Mouse (Mus musculus): Measurements from ENCODE around the gene Fn1. TPM values are rescaled to one million over a fixed set of nuclear protein-coding genes. Genes with fewer than 3 reads are reported as not detected.

Gene Fn1
- total RNA-seq, 1 experiment from 2014 or later, result 18.0 TPM

DNA sequence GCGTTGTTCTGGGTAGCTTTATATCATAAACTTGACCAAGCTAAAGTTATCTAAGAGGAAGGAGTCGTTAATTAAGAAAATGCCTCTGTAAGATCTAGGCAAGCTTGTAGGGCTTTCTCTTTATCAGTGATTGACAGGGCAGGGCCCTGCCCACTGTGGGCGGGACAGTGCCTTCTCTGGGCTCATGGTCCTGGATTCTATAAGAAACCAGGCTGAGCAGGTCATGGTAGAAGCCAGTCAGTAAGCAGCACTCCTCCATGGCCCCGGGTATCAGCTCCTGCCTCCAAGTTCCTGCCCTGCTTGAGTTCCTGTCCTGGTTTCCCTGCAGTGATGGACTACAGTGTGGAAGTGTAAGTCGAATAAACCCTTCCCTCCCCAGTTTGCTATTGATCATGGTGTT lies 43.1 kb downstream of the Fn1 start:
- ATAC-seq (replicated peaks; ENCODE audit: low read depth, poor library complexity, severe bottlenecking), result no peak

- ATAC-seq (replicated peaks; ENCODE audit: low read depth, poor library complexity, severe bottlenecking), result no peak
These were observed 43.8 kb downstream of the Fn1 start for GRCm38 (mm10) chr1:71609057-71609775.

- ATAC-seq (replicated peaks; ENCODE audit: low read depth, poor library complexity, severe bottlenecking), result no peak
These were observed 46.2 kb downstream of the Fn1 start for GRCm38 (mm10) chr1:71606600-71607325.

- no peak for ATAC-seq (replicated peaks; ENCODE audit: low read depth, poor library complexity, severe bottlenecking)
These were observed 47.2 kb downstream of the Fn1 start for GRCm38 (mm10) chr1:71605751-71606150.

DNA sequence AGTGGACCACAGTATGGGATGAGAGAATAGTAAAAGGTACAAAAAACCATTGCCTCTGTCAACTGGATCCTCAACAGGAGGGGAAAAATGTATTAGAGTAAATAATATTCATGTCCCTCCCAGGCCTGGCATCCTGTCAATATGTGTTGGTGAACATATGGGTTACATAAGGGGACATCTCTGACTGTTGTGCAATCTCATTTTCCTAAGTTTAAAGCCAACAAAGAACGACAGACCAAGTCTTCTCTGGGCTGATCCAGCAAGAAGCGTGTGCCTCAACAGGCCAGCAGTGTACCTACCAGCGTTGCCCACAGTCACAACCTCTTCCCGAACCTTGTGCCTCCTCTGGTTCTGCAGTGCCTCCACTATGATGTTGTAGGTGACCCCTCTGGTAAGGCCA lies 57.6 kb downstream of the Fn1 start:
- ATAC-seq (replicated peaks; ENCODE audit: low read depth, poor library complexity, severe bottlenecking), result no peak

DNA sequence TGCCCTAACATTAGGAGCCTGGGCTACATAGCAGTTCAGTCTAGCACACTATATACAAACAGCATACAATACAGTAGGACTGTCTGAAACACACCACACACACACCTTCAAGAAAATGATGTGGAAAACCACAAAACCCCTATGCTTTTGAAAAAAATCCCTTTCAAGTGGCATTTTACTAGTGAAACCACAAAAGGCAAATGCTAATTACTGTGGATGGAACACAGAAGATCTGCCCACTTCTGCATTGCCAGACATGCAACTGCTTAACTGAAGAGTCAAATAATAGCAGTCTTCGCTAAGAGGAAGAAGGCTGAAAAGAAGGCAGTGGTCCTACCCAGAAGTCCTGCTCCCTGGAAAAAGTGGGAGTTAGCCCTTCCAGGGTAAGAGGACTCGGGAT lies 58.7 kb downstream of the Fn1 start:
- ATAC-seq (replicated peaks; ENCODE audit: low read depth, poor library complexity, severe bottlenecking), result peak; percentile 58

DNA sequence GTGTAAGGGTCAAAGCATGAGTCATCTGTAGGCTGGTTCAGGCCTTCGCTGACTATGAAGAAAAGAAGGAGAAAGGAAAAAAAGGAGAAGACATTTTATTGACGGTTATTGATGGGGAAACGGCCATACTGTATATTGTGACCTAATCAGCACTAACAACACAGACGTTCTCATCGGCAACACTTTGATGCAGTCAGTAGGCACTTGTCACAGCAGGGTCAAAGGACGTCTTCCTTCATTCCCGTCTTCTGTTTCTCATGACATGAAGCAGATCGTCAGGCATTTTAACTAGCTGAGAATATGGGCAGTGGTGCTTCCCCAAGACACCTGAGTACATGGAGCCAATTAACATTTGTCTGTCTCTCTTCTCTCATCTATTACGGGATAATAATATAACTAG lies 59.8 kb downstream of the Fn1 start:
- ATAC-seq (replicated peaks; ENCODE audit: low read depth, poor library complexity, severe bottlenecking), result no peak

DNA sequence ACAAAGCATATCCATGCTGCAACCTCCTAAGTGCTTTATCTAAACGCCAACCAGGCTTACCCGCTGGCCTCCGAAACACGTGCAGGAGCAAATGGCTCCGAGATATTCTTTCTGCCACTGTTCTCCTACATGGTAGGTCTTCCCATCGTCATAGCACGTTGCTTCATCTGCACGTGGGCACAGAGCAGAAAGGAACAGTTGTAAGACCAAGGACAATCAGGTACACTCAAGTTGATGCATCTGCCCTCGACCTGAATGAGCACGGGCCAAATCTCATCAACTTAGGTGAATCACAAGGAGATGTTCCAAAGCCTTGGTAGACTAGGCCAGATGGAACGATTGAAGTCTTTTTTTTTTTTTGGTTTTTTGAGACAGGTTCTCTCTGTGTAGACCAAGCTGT lies 63.0 kb downstream of the Fn1 start:
- no peak for ATAC-seq (replicated peaks; ENCODE audit: low read depth, poor library complexity, severe bottlenecking)

- ATAC-seq (replicated peaks; ENCODE audit: low read depth, poor library complexity, severe bottlenecking), result no peak
These were observed 66.3 kb downstream of the Fn1 start for GRCm38 (mm10) chr1:71586658-71587057.

- no peak for ATAC-seq (replicated peaks; ENCODE audit: low read depth, poor library complexity, severe bottlenecking)
These were observed 69.1 kb downstream of the Fn1 start for GRCm38 (mm10) chr1:71583900-71584299.

DNA sequence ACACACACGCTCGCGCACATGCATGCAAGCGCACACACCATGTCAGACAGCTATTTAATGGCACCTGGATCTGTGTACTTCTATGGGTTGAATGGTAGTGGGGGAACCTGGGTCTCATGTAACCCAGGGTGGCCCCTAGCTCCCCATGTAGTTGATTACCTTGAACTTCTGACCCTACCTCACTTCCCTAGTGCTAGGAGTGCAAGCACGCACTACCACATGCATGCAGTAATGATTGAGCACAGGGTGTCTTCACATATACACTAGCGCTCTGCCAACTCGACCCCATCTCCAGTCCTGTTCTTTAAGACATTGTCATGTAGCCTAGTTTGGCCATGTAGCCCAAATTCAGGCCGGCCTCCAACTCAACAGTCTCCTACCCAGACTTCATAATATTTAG lies 69.7 kb downstream of the Fn1 start:
- no peak for ATAC-seq (replicated peaks; ENCODE audit: low read depth, poor library complexity, severe bottlenecking)

DNA sequence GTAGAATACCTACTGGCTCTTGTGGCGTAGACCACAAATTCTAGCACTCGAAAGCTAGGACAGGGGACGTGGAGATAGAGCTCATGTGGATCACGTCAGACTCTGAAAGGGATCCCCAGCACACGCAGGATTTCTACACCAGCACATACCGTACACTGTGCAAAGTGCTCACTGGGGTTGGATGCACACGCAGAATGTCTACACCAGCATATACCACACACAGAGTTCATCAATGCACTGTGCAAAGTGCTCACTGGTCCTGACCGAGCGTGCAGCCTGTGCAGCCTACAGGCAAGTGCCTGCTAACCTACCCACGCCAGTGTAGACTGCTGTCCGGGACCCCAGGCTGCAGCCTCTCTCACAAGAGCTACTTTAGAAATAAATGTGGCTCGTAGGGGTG lies 72.6 kb downstream of the Fn1 start:
- ATAC-seq (replicated peaks; ENCODE audit: low read depth, poor library complexity, severe bottlenecking), result no peak

- no peak for ATAC-seq (replicated peaks; ENCODE audit: low read depth, poor library complexity, severe bottlenecking)
These were observed 73.5 kb downstream of the Fn1 start for GRCm38 (mm10) chr1:71579526-71579925.

DNA sequence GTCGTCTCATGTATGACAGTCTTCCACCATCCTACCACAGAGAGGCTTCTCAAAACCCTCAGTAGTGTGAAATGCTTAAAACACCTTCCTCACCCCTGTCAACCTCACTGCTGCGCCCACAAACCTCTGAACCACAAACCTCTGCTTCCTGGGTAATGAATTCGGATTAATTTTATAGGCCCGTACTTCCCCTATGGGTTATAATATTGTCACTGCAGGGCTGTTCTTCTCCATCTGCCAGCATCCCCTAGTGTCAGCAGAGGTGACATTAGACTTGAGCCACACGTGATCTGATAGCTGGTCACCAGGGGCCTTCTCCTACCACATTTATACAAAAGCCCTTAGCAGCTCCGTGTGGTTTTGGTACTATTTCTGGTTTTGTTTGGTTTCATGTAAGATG lies 76.2 kb downstream of the Fn1 start:
- peak; percentile 55 for ATAC-seq (replicated peaks; ENCODE audit: low read depth, poor library complexity, severe bottlenecking)

- no peak for ATAC-seq (replicated peaks; ENCODE audit: low read depth, poor library complexity, severe bottlenecking)
These were observed 77.0 kb downstream of the Fn1 start for GRCm38 (mm10) chr1:71575987-71576386.

DNA sequence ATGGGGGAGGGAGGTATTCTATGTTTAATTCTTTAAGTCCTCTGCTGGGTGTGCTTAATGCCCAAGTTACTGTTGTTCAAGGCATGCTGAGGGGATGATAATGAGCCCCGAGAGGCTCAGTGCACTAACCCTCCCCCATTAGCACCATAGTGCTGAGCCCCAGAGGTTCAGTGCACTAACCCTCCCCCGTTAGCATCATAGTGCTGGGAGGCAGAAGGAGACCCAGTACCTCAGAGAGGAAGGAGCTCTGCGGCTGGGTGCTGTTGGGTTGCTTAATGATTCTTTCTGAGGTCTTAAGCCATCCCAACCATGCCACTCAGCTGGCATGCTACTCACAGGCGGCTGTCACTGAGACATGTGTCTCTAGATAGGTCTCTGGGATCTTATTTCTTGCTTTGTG lies 82.9 kb downstream of the Fn1 start:
- ATAC-seq (replicated peaks; ENCODE audit: low read depth, poor library complexity, severe bottlenecking), result no peak

- peak; percentile 80 for ATAC-seq (replicated peaks; ENCODE audit: low read depth, poor library complexity, severe bottlenecking)
These were observed 85.0 kb downstream of the Fn1 start for GRCm38 (mm10) chr1:71567884-71568605.

DNA sequence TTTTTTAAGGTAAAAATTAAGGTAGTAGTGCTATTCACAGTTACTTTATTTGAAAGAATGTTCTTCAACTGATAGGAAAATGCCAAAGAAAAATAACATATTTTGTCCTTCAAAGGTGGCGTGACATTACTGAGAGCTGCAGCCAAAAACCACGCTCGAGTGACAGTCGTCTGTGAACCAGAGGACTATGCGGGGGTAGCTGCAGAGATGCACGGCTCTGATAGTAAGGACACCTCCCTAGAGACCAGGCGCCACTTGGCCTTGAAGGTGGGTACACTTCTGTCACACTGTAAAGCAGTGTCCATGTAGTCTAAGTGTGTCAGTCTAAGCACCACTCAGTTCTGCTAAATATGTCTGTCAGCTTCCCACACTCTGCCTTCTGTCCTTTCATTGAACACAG lies 88.7 kb downstream of the Fn1 start:
- no peak for ATAC-seq (replicated peaks; ENCODE audit: low read depth, poor library complexity, severe bottlenecking)

DNA sequence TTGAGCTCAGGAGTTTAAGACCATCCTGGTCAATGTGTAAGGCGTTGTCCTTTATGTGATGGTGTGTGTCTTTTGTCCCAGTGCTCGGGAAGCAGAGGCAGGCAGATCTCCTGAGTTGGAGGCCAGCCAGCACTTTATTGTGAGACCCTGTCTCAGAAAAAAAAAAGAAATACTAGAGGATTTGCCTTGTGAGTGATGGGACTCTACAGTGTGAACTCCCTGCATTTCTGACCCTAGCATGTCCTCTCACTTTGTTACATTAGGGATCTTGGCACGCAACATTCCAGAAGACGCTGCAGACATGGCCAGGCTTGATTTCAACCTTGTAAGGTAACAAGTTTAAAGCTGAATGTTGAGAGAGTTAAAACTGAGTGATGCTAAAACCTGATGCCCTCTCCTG lies 92.4 kb downstream of the Fn1 start:
- ATAC-seq (replicated peaks; ENCODE audit: low read depth, poor library complexity, severe bottlenecking), result no peak

GRCm38 (mm10) chr1:71556688-71557612 lies 96.0 kb downstream of the Fn1 start, which contains the start of gene Atic:
Gene Atic, plus strand, starts transcription at chr1:71557150.
- peak; percentile 98 for ATAC-seq (replicated peaks; ENCODE audit: low read depth, poor library complexity, severe bottlenecking)

Measured in common myeloid progenitor, adult 5-6 weeks (primary cell).